Mouse (Mus musculus): ENCODE results near the gene Ptpdc1.
A peak's percentile ranks its signal among the peaks of the same experiment; 100 is the strongest.

Gene Ptpdc1

DNA sequence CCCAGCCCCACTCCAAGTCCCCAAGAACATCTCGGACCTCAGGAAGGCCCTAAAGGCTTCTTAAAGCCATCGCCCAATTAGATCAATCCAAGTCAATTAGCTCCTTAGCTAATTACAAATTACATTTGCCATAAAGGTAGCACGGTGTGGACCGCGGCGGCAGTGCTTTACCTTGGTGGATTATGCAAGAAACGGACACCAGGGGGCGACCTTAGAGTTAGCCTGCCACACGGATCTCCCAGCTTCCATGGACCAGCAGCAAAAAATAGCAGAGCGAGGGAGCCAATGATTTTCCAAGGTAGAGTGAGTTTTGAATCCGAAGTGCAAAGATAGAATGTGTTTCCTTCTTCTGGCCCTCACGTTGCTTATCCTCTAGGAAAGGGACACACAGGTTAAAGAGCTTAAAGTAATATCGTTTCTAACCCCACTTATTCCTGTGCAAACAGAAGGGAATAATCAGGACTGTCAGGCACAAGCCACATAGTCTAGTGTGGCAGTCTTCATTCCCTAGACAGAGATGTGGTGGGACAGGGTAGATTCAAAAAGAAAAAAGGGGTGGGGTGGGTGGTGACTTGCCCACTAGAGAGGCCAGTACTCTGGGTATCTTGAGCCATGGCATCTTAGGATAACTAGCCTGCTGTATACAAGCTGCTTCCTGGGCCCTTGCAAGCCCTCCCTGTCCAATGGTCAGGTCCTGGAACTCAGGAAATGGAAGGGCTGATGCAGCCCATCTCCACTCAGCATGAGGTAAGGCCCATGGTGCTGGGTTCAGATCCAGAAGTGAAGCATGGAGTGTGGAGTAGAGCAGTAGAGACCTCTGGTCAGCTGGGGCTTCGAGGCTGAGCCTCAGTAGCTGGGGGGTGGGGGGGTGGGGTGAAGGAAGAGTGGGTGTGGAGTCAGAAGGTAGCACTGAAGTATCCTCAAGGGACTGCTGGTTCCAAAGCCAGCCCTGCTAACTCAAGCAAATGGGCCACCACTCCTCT, 28.6 kb upstream of the Ptpdc1 start:
- DNase-seq, result peak; percentile 70

DNA sequence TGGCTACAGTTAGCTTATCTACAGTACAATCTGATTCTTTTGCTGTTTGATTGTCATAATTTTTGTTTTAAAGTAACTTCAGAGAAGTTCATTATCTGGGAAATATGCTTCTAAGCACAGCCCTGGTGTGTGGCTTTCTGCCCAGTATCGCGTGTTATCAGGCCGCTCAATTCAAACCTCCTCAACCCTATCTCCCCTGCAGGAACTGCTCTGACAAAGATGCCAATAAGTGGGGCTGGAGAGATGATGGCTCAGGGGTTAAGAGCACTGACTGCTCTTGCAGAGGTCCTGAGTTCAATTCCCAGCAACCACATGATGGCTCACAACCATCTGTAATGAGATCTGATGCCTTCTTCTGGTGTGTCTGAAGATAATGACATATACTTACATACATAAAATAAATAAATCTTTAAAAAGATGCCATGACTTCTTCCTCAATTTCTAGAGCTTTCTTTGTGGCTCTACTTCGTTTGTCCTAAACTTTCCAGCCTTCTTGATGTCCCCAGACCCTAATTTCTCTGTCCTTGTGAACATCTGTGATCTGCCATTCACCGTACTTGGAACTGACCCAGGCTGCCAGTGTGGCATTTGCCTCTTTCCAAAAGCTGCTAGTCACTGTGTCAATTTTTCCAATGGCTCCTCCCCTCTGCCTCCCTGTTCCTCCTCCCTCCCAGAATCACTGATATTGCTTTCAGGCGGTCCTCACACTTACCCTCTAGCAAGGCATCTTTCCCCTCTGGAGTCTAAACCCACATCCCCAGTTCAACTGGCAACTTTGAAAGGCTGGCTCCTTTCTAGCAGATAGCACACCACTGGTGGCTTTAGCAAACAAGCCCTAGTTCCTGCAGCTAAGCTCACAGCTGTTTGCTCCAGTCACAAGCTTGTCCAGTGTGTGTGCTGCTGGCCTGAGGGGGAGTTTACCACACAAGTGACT, 25.9 kb upstream of the Ptpdc1 start:
- no peak for DNase-seq

DNA sequence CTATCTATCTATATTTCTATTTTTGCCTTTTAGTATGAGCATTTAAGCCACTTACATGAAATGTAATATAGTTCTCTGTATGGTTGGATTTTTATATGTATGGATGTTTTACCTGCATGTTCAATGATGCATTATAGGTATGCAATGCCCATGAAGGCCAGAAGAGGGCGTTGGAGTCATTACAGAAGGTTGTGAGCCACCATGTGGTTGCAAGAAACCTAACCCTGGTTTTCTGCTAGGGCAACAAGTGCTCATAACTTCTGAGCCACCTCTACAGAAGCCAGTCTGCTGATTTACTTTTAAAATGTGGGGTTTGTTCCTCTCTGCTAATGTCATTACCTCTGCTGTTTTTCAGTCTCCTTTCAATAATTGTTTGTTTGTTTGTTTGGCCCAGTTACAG, 25.2 kb upstream of the Ptpdc1 start:
- no peak for DNase-seq

DNA sequence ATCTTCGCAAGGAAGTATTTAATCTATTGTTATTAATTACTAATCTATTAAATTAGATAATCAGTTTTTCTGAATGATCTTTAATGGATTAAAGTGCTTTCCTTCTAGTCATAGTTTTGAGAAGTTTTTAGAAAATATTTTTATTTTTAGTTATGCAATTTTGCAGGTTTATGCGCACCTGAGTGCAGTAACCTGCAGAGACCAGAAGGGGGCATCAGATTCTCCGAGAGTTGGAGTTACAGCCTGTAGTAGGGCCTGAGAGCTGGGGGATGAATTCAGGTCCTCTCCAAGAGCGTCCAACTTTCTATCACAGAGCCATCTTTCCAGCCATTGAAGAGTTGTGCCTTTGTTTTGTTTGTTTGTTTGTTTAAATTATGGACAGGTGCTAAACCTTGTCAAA, 21.2 kb upstream of the Ptpdc1 start:
- DNase-seq, result no peak

DNA sequence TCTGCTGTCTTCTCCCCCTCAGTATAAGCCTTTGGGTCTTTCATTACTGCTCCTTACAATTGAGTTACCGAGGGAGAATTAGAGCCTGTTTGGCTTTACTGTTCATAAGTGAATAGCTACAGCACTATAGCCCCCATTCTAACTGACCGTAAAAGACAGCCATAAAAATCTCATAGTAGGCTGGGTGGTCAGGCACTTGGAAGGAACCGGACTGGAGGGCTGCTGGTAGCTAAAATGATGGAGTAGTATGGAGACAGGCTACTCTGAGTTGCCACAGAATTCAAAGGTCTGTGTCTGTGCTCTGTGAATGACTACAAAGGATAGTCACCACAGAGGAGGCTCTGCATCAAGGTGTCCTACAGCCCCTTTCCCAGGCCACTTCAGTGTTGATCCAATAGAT, 18.5 kb upstream of the Ptpdc1 start:
- no peak for DNase-seq

DNA sequence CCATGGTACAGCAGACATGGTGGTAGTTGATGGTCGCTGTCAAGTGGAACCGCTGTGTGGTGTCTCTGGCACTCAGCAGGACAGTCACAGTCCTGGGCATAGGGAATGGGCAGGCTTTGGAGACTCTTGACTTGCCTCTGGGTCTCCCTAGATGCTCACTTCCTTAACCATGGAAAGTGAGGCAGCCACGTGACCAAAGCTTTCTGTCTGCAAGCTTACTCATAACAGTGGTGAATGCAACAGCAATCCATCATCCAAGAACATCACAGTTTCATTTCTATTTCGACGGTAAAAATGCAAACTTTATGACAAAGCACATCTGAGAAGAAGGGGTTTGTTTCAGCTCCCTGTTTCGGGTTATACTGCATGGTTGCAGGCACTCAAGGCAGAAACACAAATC, 17.6 kb upstream of the Ptpdc1 start:
- DNase-seq, result no peak

DNA sequence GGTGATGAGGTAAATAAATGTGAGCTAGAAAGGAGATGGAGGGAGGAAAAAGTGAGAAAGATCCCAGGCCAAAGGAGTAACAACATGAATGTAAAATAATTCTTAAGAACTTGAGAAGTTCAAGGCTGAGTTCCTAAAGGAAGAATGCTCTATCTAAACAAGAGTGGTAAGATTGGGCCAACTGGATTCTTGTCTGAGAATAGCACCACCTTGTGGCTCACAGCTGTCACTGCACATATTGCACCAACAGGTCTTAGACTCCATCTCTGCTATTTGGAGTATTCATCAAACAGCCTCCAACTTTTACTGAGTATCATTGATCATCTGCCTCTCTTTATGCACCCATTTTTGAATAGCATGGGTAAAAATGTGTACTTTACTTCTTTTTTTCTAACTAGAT, 14.1 kb upstream of the Ptpdc1 start:
- peak; percentile 26 for DNase-seq

DNA sequence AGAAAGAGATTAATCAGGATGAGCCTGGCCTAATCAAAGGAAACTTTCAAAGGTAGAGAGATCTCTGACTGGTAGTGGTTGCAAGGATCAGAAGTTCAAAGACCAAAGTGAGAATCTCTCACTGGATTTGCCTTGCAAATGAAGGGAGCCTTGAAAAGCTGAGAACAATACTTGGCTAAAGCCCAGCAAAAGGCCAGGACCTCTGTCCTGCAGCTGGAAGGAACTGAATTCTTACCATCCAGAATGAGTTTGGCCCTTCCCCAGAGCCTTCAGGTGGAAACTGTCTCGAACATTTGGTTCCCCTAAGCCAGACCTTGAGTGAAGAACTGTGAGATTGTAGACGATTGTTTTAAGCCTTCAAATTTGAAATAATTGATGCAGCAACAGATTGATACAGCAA, 12.2 kb upstream of the Ptpdc1 start:
- no peak for DNase-seq

DNA sequence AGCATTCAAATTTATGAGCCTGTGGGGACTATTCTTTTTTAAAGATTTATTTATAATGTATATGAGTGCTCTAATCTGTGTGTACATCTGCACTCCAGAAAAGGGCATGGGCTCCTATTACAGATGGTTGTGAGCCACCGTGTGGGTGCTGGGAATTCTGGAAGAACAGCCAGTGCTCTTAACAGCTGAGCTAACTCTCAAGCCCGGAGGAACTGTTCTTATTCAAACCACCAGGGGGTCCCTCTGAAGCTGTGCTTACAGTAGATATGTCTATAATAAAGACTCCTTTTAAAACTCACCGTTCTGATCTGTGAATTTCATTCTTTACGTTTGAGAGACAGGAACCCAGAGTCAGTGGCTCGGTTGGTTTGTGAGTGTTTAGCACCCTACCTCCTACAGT, 6.2 kb upstream of the Ptpdc1 start:
- no peak for DNase-seq

DNA sequence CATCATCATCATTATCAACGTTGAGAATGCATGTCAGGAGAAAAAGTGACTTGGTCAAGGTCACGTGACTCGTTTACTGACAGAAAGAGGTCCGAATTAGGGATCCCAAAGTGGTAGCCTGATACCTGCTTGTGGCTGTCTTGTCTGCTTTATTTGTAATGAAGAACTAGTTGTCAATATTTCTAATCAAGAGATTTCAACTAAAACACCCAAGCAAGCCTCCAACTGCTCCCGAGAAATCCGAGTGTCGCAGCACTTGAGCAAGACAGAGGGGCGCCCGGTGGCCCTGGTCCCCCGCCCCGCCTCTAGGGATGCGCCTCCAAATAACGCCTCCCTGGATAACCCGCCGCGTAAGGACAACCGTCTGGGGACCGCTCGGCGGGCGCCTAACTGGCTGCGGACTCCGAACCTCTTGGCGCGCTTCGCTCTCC, 481 bp downstream of the Ptpdc1 start:
- no peak for DNase-seq

DNA sequence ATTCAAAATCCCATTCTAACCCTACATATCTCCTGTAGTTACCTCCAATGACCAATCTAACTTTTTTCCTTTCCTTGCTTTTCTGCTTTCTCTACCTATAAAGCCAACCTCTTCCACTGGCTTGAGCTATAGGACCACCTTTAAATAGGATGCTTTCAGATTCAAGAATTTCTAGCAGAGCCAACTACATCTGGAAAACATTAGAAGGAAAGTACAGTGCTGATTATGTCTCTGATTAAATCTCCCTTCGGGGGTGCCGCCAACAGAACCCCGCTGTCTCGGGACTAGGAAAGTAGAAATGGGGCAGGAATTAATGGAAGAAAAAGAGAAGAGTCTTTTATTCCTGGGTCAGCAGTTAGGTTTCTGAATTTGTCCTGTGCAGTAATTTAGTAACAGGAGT, 6.6 kb downstream of the Ptpdc1 start:
- no peak for DNase-seq

DNA sequence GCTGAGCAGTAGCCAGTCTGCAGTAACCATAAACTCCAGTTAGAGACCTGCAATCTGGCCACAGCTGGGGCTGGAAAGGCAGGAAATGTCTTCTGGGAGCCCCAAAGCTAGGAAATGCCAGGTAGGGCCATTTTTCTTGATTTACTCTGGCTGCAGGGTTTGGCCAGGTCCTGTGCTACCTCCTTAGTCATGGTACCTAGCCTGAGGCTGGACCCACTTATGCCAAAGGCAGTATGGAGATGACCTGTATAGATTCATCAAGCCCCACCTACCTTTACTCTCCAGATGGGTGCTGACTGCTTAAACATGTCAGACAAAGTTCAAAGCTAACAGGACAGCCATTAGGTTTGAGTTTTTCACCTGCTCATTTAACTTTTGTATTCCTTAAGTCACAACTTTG, 7.7 kb downstream of the Ptpdc1 start:
- DNase-seq, result no peak

DNA sequence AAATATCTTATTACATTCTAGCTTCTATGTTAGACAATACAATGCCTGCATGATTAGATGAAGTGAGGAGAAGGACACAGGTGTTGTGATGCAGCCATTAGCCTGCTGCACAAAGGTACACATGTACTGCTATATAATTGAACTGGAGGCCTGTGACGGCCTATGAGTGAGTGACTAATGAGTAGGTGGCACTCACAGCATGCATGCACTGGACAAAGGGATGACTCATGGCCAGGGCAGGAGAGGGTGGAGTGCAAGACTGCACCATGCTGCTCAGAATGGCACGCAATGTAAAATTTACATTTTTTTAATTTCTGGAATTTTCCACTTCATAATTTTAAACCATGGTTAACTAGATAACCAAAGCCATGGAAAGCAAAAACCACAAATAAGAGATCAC, 10.9 kb downstream of the Ptpdc1 start:
- DNase-seq, result no peak

DNA sequence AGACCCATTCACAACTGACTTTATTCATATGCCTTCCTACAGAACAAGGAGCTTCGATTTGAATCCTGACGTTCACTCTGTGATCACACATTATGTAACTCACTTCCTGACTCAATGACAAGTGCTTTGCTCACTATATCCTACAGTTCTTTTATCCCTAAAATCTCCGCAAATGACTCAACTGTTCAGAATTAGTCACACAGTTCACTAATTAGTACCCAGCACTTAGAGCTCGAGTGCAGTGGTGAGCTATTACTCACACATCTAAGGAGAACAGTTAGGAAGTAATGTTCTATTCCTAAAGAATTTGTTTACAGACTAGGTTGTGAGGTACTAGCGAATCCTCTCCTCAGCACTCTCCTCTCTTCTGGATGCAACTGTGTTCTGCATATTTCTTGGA, 16.4 kb downstream of the Ptpdc1 start:
- no peak for DNase-seq

DNA sequence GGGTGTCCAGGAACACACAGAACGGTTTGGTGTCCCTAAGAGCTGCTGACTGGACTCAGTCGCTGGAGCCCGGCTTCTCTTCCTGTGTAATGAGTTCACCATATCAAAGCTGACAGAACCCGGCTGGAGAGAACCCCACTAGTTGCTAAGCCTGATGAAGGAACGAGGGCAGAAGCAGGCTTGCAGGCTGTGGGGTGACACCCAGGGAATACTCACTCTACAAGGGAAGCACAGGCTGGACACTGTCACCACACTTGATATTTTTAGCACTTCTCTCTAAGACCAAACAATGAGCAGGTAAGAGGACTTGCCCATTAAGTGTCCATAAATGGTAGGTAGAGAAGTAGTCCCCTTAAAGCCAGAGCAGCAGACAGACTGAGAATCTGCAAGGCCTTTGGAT, 20.9 kb downstream of the Ptpdc1 start:
- DNase-seq, result no peak

DNA sequence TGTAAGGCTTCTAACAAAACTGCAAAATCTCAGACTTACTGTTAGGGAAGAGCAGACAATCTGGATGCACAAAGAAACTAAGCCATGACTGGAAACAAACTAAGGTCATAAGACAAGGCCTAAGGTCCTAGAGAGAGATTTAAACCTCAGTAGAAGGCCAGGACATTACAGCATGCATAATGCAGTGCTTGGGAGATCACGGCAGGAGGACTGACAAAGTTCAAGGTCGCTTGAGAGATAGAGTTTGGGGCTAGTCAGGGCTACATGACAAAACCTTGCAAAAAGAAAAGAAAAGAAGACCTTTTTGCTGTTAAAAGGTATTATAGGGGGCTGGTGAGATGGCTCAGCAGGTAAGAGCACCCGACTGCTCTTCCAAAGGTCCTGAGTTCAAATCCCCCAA, 22.2 kb downstream of the Ptpdc1 start:
- no peak for DNase-seq

DNA sequence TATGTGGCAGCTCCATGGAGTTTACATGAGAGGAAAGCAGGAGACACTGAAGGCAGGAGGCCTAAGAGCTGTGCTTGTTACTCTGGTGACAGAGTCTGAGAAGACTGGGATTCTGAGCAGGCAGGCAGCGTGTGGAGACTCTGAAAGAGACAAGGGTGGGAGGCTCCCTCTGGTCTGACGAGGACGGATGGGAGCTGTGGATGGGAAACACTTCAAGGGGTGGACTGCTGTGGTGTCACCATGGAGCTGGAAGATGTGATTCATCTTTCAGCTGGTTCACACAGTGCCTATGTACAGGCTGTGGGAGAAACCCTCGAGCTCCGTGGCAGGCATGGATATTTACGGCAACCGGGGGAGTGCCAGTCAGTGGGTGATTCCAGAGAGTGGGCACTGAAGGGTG, 30.9 kb downstream of the Ptpdc1 start:
- no peak for DNase-seq

DNA sequence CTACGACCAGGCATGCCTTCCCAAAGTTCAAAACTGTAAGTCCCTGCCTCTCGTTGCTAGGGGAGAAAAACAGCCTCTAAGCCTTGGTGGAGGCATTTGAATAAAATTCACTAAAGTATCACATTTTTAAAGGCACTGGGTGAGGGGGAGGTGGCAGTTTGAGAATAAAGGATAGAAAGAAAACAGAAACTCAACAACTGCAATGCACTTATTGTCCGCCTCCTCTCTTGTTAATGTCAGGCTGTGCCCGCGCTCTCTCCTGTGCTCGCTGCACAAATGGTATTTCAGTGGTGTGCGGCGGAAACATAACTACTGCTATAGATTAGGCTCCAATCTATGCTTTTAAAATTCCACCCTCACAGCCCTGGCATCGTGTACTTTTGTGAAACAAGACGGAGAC, 31.4 kb downstream of the Ptpdc1 start:
- DNase-seq, result no peak

DNA sequence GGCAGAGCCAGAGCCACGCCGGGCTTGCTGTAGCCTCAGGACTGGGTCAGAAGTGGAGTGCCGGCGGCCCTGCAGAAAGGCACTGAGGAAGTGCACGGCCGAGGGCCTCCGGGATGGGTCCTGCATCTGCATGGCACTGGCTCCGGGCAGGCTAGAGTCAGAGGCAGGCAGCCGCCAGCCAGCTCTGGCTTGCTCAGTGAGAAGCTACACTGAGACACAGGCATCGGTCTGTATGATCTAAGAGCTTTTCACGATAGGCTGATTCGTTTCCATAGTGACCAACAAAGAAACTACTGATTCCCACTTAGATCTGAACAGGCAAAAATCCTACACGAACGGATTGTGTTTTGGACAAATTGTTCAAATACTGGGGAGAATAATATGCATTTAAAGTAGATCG, 32.3 kb downstream of the Ptpdc1 start:
- DNase-seq, result no peak

DNA sequence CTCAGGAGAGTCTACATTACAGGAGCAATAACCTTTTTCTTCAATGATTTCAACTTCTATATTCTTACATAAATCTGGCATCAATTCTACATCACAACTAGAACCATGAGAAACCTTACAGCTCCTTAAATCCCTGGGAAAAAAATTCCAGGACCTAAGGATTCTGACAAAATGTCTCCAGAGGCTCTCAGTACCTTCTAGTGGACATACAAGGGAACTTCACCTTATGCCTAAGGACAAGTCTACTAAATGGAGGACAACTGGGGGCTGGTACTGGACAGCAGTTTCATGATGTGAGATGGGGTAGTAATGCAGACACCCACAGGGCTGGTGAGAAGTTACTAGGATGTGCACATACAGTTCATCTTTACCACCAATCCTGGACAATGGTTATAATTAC, 34.7 kb downstream of the Ptpdc1 start:
- no peak for DNase-seq

DNA sequence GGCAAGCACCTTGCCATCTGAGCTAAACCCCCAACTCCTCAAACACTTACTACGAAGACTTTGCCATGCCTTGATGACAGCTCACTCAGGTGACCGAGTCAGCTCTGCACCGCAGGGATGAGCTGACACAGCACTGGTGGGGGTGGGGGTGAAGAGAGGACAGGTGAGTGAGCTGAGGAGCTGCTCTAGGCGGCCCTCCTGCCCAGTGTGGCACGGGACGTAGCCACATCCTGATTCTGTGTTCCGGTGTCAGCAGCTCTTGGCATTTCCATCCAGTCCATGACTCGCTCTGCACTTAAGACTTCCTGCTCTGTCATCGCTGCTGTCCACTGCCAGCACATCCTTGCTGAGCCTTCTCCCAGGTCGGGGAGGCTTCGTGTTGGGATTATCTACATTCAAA, 38.1 kb downstream of the Ptpdc1 start:
- no peak for DNase-seq

DNA sequence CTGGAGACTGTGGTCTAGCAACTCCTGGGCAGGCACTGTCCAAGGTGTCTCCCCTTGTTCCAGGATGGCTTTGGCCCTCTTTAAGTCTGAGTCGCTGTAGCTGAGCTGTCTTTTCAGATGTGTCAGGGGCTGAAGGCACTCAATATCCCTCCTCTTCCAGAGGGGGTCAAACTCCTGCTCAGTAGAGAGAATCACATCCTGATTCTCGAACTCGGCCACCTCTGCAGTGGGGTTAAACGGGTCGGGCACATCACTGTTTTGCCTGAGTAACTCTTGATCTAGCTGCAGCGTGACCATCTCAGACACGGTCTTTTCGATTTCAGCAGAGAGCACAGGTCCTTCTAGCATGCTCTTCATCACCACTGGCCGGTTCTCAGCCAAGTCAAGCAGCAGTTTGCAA, 39.0 kb downstream of the Ptpdc1 start:
- no peak for DNase-seq

DNA sequence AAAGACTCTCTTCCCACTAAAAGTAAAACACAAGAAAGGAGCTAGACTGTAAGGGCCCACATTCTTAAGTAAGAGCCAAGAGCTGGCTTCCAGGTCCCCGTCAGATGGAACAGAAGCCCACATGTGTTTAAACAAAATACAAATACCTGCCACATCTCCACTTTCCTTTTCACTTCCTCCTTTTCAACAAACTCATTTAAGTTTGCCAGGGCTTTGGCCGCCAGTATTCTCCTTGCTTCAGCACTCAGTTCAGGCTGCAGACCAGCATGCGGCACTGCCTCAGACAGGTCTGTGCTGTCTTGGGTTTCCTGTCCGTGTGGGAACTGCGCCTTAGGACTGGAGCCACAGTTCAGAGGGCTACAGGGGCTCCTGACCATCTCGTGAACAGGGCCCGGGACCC, 39.7 kb downstream of the Ptpdc1 start:
- no peak for DNase-seq
